8 mouse cellular contexts compared by ENCODE assay signal in the genomic region with DNA sequence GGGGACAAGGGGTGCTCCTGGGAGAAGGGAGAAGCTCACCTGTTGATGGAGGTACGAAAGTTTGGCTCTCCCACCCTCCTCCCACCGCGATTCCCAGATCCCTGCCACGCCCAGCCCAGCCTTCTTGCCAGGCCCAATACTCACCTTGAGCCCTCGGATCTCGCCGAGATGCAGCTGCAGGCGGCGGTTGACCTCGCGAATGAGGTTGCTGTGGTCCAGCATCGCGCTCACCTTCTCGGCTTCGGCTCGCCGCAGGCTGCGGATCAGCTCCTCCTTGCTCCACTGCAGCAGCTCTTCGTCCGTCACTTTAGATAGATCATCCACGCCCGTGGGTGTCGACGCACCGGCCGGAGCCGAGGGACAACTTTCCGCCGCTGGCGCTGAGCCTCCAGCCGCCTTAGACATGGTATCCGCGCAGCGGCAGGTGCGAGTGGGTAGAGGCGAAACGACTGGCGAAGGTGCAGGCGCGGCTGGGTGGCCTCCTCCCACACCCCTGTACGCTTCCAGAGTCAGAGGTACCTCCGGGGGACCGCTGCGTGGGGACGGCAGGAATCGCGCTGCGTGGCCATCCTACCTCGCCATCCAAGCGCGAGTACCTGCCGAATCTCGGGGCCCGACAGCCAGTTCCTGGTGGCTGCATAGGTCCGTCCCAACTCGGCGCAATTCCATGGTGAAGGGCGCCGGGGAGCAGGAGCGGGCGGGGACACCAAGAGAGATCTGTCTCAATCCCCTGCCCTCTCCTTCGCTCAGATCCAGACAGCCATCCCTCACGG. TPM values are rescaled to one million over a fixed set of nuclear protein-coding genes. Genes with fewer than 3 reads are reported as not detected.
DNase-seq lines count a peak whose midpoint lies in the region.
"Had no signal": no experiment of that assay in that cellular context is flagged by ENCODE, and none has a peak within 500 bp of the region (broad histone marks: within the 10 kb centered on the region; RNA-seq: fewer than 3 reads in every experiment).

No protein-coding gene starts in this region.

- DNase-seq in right cerebral cortex, adult 18-20 months, result peak; percentile 56
- DNase-seq in right cerebral cortex, postnatal 4 days, result no peak
- DNase-seq in embryonic facial prominence, embryonic 10.5 days (ENCODE audit: low spot score), result peak; percentile 52
- no peak for DNase-seq in heart, embryonic 10.5 days (ENCODE audit: low spot score)
- peak; percentile 22 for DNase-seq in kidney, postnatal 10 days
- no peak for DNase-seq in midbrain, embryonic 10.5 days (ENCODE audit: low spot score)
- DNase-seq in thymus, postnatal 14 days, result no peak

- H3K27me3 ChIP-seq in embryonic facial prominence, embryonic 10.5 days (replicated peaks; ENCODE audit: low read depth, poor library complexity, severe bottlenecking), result peaks cover 46% of the 10 kb centered on the region
- H3K27me3 ChIP-seq in heart, embryonic 10.5 days (ENCODE audit: insufficient read depth, poor library complexity, severe bottlenecking), result peaks cover 21% of the 10 kb centered on the region
- H3K27me3 ChIP-seq in midbrain, embryonic 10.5 days (ENCODE audit: low read depth, poor library complexity, severe bottlenecking), result peaks cover 37% of the 10 kb centered on the region

- no peaks in the 10 kb centered on the region for H3K9me3 ChIP-seq in embryonic facial prominence, embryonic 10.5 days
- no peaks in the 10 kb centered on the region for H3K9me3 ChIP-seq in heart, embryonic 10.5 days
- H3K9me3 ChIP-seq in midbrain, embryonic 10.5 days (replicated peaks), result no peaks in the 10 kb centered on the region

- H3K27ac ChIP-seq in embryonic facial prominence, embryonic 10.5 days (replicated peaks), result peak overlapping the region; percentile 26; the same call in 1 of the 2 replicates
- H3K27ac ChIP-seq in heart, embryonic 10.5 days, result no peak overlapping the region
- H3K27ac ChIP-seq in midbrain, embryonic 10.5 days (replicated peaks), result peak overlapping the region; percentile 75

- no peaks in the 10 kb centered on the region for H3K36me3 ChIP-seq in embryonic facial prominence, embryonic 10.5 days (replicated peaks)
- no peaks in the 10 kb centered on the region for H3K36me3 ChIP-seq in heart, embryonic 10.5 days
- H3K36me3 ChIP-seq in midbrain, embryonic 10.5 days, result no peaks in the 10 kb centered on the region

- under 1% methylated on average over 63 of the region's 63 CpGs for WGBS in embryonic facial prominence, embryonic 10.5 days
- 1% methylated on average over 62 of the region's 63 CpGs for WGBS in heart, embryonic 10.5 days
- under 1% methylated on average over 61 of the region's 63 CpGs for WGBS in midbrain, embryonic 10.5 days

- peaks cover 10% of the 10 kb centered on the region for H3K4me1 ChIP-seq in embryonic facial prominence, embryonic 10.5 days
- H3K4me1 ChIP-seq in heart, embryonic 10.5 days, result peaks cover 9% of the 10 kb centered on the region; the same call in 1 of the 2 replicates
- H3K4me1 ChIP-seq in midbrain, embryonic 10.5 days, result peaks cover 10% of the 10 kb centered on the region

- peak overlapping the region; percentile 65 for H3K4me3 ChIP-seq in embryonic facial prominence, embryonic 10.5 days
- peak overlapping the region; percentile 72 for H3K4me3 ChIP-seq in heart, embryonic 10.5 days
- H3K4me3 ChIP-seq in midbrain, embryonic 10.5 days, result peak overlapping the region; percentile 72
- H3K4me3 ChIP-seq: myocyte had no signal

RNA-seq across cellular contexts. Expression of a gene that starts 0.8 kb away (rescaled TPM):
- 3.3 and 3.4 TPM in 2 replicates for polyA plus RNA-seq in embryonic facial prominence, embryonic 10.5 days (2016; fragmentation: Nextera tagmentation; extraction: Ambion mirVana)
- polyA plus RNA-seq in heart, embryonic 10.5 days (2016; fragmentation: Nextera tagmentation; extraction: Ambion mirVana), result 0.62 and 0.67 TPM in 2 replicates
- 2.4 and 3.0 TPM in 2 replicates for polyA plus RNA-seq in midbrain, embryonic 10.5 days (2016; fragmentation: Nextera tagmentation; extraction: Ambion mirVana)
- polyA plus RNA-seq: myocyte had no signal

Comparison
In these comparisons a context has a peak if more than half of its experiments do, and no peak if none do; other contexts are left out.
1. DNase-seq: peak in right cerebral cortex, adult 18-20 months (single experiment), embryonic facial prominence, embryonic 10.5 days (single experiment) and kidney, postnatal 10 days (single experiment); none in right cerebral cortex, postnatal 4 days (single experiment), heart, embryonic 10.5 days (single experiment), midbrain, embryonic 10.5 days (single experiment) and thymus, postnatal 14 days (single experiment).
2. Peak in every context shown above with its lines, with median percentiles within 50 percentile points of each other: H3K4me3 ChIP-seq.